Mouse (Mus musculus): ENCODE data around the gene Lingo2. TPM values are rescaled to one million over a fixed set of nuclear protein-coding genes. Genes with fewer than 3 reads are reported as not detected.

Lingo2 gene
- polyA plus RNA-seq, 1 experiment from 2014 or later = 0.54 TPM

- Histone ChIP-seq H3K4me3 (no peak overlapping the region), H3K9me3 (replicated peaks) (no peaks in the 10 kb centered on the region), H3K27ac (no peak overlapping the region), H3K27me3 (ENCODE audit: low read depth, poor library complexity, severe bottlenecking) (no peaks in the 10 kb centered on the region), H3K4me1 (no peaks in the 10 kb centered on the region), H3K36me3 (no peaks in the 10 kb centered on the region)
- 84% methylated on average over 2 of the region's 2 CpGs for WGBS
- DNase-seq (ENCODE audit: low spot score) = no peak
Observed at GRCm38 (mm10) chr4:35992005-35992763, 959.4 kb downstream of the Lingo2 start.

- Histone ChIP-seq H3K4me3 (no peak overlapping the region), H3K27ac (no peak overlapping the region), H3K36me3 (no peaks in the 10 kb centered on the region), H3K9me3 (replicated peaks) (no peaks in the 10 kb centered on the region), H3K4me1 (no peaks in the 10 kb centered on the region), H3K27me3 (ENCODE audit: low read depth, poor library complexity, severe bottlenecking) (no peaks in the 10 kb centered on the region)
- no peak for DNase-seq (ENCODE audit: low spot score)
- WGBS = 90% methylated on average over 6 of the region's 6 CpGs
Observed at GRCm38 (mm10) chr4:35986012-35986411, 965.5 kb downstream of the Lingo2 start.

- Histone ChIP-seq H3K9me3 (replicated peaks) (no peaks in the 10 kb centered on the region), H3K27me3 (ENCODE audit: low read depth, poor library complexity, severe bottlenecking) (no peaks in the 10 kb centered on the region), H3K36me3 (no peaks in the 10 kb centered on the region), H3K27ac (no peak overlapping the region), H3K4me1 (no peaks in the 10 kb centered on the region), H3K4me3 (no peak overlapping the region)
- no peak for DNase-seq (ENCODE audit: low spot score)
- WGBS = 89% methylated on average over 4 of the region's 4 CpGs
Observed at GRCm38 (mm10) chr4:35963532-35963931, 988.0 kb downstream of the Lingo2 start.

- DNase-seq (ENCODE audit: low spot score) = no peak
- no peaks in the 10 kb centered on the region for H3K9me3 ChIP-seq (replicated peaks)
- no peaks in the 10 kb centered on the region for H3K36me3 ChIP-seq
- no peaks in the 10 kb centered on the region for H3K27me3 ChIP-seq (ENCODE audit: low read depth, poor library complexity, severe bottlenecking)
- no peak overlapping the region for H3K27ac ChIP-seq
- H3K4me3 ChIP-seq = no peak overlapping the region
- no peaks in the 10 kb centered on the region for H3K4me1 ChIP-seq
Observed at GRCm38 (mm10) chr4:35951894-35952293, 999.7 kb downstream of the Lingo2 start.

GRCm38 (mm10) chr4:35951251-35951650 lies 1000.3 kb downstream of the Lingo2 start:
- H3K36me3 ChIP-seq = no peaks in the 10 kb centered on the region
- DNase-seq (ENCODE audit: low spot score) = no peak
- H3K27ac ChIP-seq = no peak overlapping the region
- H3K27me3 ChIP-seq (ENCODE audit: low read depth, poor library complexity, severe bottlenecking) = no peaks in the 10 kb centered on the region
- no peak overlapping the region for H3K4me3 ChIP-seq
- no peaks in the 10 kb centered on the region for H3K4me1 ChIP-seq
- WGBS = 91% methylated on average over 3 of the region's 3 CpGs
- no peaks in the 10 kb centered on the region for H3K9me3 ChIP-seq (replicated peaks)

GRCm38 (mm10) chr4:35934056-35934661 lies 1017.4 kb downstream of the Lingo2 start:
- Histone ChIP-seq H3K4me3 (no peak overlapping the region), H3K4me1 (no peaks in the 10 kb centered on the region), H3K36me3 (no peaks in the 10 kb centered on the region), H3K27me3 (ENCODE audit: low read depth, poor library complexity, severe bottlenecking) (no peaks in the 10 kb centered on the region), H3K9me3 (replicated peaks) (no peaks in the 10 kb centered on the region), H3K27ac (no peak overlapping the region)
- 75% methylated on average over 4 of the region's 4 CpGs for WGBS
- no peak for DNase-seq (ENCODE audit: low spot score)

GRCm38 (mm10) chr4:35927722-35928121 lies 1023.8 kb downstream of the Lingo2 start:
- Histone ChIP-seq H3K9me3 (replicated peaks) (no peaks in the 10 kb centered on the region), H3K4me1 (no peaks in the 10 kb centered on the region), H3K36me3 (no peaks in the 10 kb centered on the region), H3K27ac (no peak overlapping the region), H3K4me3 (no peak overlapping the region), H3K27me3 (ENCODE audit: low read depth, poor library complexity, severe bottlenecking) (no peaks in the 10 kb centered on the region)
- DNase-seq (ENCODE audit: low spot score) = no peak
- WGBS = 90% methylated on average over 2 of the region's 2 CpGs

GRCm38 (mm10) chr4:35917453-35917852 lies 1034.1 kb downstream of the Lingo2 start:
- H3K36me3 ChIP-seq = no peaks in the 10 kb centered on the region
- H3K9me3 ChIP-seq (replicated peaks) = no peaks in the 10 kb centered on the region
- H3K4me3 ChIP-seq = no peak overlapping the region
- no peaks in the 10 kb centered on the region for H3K4me1 ChIP-seq
- WGBS = 91% methylated on average over 3 of the region's 3 CpGs
- H3K27ac ChIP-seq = no peak overlapping the region
- DNase-seq (ENCODE audit: low spot score) = no peak
- H3K27me3 ChIP-seq (ENCODE audit: low read depth, poor library complexity, severe bottlenecking) = no peaks in the 10 kb centered on the region

- Histone ChIP-seq H3K4me1 (no peaks in the 10 kb centered on the region), H3K9me3 (replicated peaks) (no peaks in the 10 kb centered on the region), H3K27ac (no peak overlapping the region), H3K27me3 (ENCODE audit: low read depth, poor library complexity, severe bottlenecking) (no peaks in the 10 kb centered on the region), H3K36me3 (no peaks in the 10 kb centered on the region), H3K4me3 (no peak overlapping the region)
- DNase-seq (ENCODE audit: low spot score) = no peak
- 70% methylated on average over 1 of the region's 1 CpGs for WGBS
Observed at GRCm38 (mm10) chr4:35897769-35898564, 1053.6 kb downstream of the Lingo2 start.

GRCm38 (mm10) chr4:35885591-35886542 lies 1065.7 kb downstream of the Lingo2 start:
- Histone ChIP-seq H3K4me3 (no peak overlapping the region), H3K27ac (no peak overlapping the region), H3K4me1 (no peaks in the 10 kb centered on the region), H3K27me3 (ENCODE audit: low read depth, poor library complexity, severe bottlenecking) (no peaks in the 10 kb centered on the region), H3K36me3 (no peaks in the 10 kb centered on the region), H3K9me3 (replicated peaks) (no peaks in the 10 kb centered on the region)
- DNase-seq (ENCODE audit: low spot score) = no peak
- WGBS = 92% methylated on average over 5 of the region's 5 CpGs

GRCm38 (mm10) chr4:35884946-35885460 lies 1066.5 kb downstream of the Lingo2 start:
- 62% methylated on average over 3 of the region's 3 CpGs for WGBS
- H3K9me3 ChIP-seq (replicated peaks) = no peaks in the 10 kb centered on the region
- H3K4me3 ChIP-seq = no peak overlapping the region

GRCm38 (mm10) chr4:35846518-35846917 lies 1105.0 kb downstream of the Lingo2 start:
- WGBS = 85% methylated on average over 1 of the region's 1 CpGs
- H3K9me3 ChIP-seq (replicated peaks) = no peaks in the 10 kb centered on the region

More at GRCm38 (mm10) chr4:35884946-35885460, 1066.5 kb downstream of the Lingo2 start:
- Histone ChIP-seq H3K4me1 (no peaks in the 10 kb centered on the region), H3K36me3 (no peaks in the 10 kb centered on the region), H3K27me3 (ENCODE audit: low read depth, poor library complexity, severe bottlenecking) (no peaks in the 10 kb centered on the region), H3K27ac (no peak overlapping the region)
- DNase-seq (ENCODE audit: low spot score) = peak; percentile 42

More at GRCm38 (mm10) chr4:35846518-35846917, 1105.0 kb downstream of the Lingo2 start:
- H3K4me1 ChIP-seq = peaks cover 6% of the 10 kb centered on the region; the same call in 1 of the 2 replicates
- H3K4me3 ChIP-seq = no peak overlapping the region
- H3K27me3 ChIP-seq (ENCODE audit: low read depth, poor library complexity, severe bottlenecking) = no peaks in the 10 kb centered on the region
- no peak for DNase-seq (ENCODE audit: low spot score)
- no peaks in the 10 kb centered on the region for H3K36me3 ChIP-seq
- H3K27ac ChIP-seq = no peak overlapping the region

Measured in limb, embryonic 10.5 days (tissue).